Mouse (Mus musculus): ENCODE data around the gene Ndufa3. TPM values are rescaled to one million over a fixed set of nuclear protein-coding genes. Genes with fewer than 3 reads are reported as not detected.
"Not testable (repeated sequence)": the region's sequence is repeated elsewhere in the genome, so short reads cannot be mapped to it uniquely, and the experiment has no call there.

Gene Ndufa3
- polyA plus RNA-seq (2012; ENCODE audit: insufficient read depth, insufficient read length, missing spikeins), result 2,482 and 2,632 TPM in 2 replicates

- H3K27ac ChIP-seq (replicated peaks; ENCODE audit: low read depth, low read length), result peak within 1 kb of the TSS; percentile 94
- peak within 1 kb of the TSS; percentile 79 for H3K4me3 ChIP-seq (ENCODE audit: insufficient read depth, low read depth, low read length)
- H3K4me1 ChIP-seq (ENCODE audit: control insufficient read depth, insufficient read depth, insufficient read length, low read length), result no peaks in the 10 kb centered on the region
These were observed at the start of gene Ndufa3 for GRCm38 (mm10) chr7:3617242-3617995. Gene Ndufa3, plus strand, starts transcription at chr7:3617373.

- Histone ChIP-seq H3K4me1 (ENCODE audit: control insufficient read depth, insufficient read depth, insufficient read length, low read length) (no peaks in the 10 kb centered on the region), H3K27ac (replicated peaks; ENCODE audit: low read depth, low read length) (no peak overlapping the region)
These were observed 47.4 kb upstream of the Ndufa3 start for GRCm38 (mm10) chr7:3569725-3570124.

DNA sequence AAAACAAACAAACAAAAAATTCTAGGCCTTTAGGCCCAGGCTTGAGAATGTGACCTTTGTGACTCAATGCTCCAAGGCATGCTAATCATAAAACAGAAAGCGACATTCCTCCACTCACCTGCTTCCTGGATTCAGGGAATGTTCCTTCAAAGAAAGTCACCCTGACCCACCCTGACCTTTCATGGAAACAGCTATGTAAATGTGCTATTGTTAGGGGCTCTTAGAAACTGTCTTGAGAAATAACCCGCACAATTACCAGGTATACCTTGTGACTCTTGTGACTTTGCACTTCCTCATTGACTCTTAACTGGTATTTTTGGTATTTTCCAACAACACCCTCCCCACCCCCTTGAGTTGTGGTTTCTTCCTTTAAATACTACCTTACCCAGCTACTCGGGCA lies 46.6 kb upstream of the Ndufa3 start:
- H3K27ac ChIP-seq (replicated peaks; ENCODE audit: low read depth, low read length); H3K4me3 ChIP-seq (ENCODE audit: insufficient read depth, low read depth, low read length); H3K4me1 ChIP-seq (ENCODE audit: control insufficient read depth, insufficient read depth, insufficient read length, low read length): not testable (repeated sequence)

More at GRCm38 (mm10) chr7:3569725-3570124, 47.4 kb upstream of the Ndufa3 start:
- H3K4me3 ChIP-seq (ENCODE audit: insufficient read depth, low read depth, low read length), result no peak overlapping the region

DNA sequence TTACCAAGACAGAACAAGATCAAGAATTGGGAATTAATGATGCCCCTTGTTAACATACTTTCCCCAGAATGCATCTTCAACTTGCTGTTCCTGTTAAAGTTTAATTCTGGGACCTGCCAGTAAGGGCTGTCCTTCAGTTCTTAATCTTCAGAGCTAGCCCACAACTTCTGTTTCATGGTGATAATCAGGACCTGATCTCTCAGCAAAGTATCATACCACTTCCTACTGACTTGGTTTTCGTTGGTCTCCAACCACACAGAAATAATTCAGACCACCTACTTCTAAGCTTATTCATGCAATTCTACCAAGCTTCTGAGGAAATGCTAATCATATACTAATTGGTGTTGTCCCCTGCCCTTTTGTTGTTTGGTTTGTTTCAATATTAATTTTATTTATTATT lies 45.3 kb upstream of the Ndufa3 start:
- no peak overlapping the region for H3K4me3 ChIP-seq (ENCODE audit: insufficient read depth, low read depth, low read length)
- no peaks in the 10 kb centered on the region for H3K4me1 ChIP-seq (ENCODE audit: control insufficient read depth, insufficient read depth, insufficient read length, low read length)
- no peak overlapping the region for H3K27ac ChIP-seq (replicated peaks; ENCODE audit: low read depth, low read length)

DNA sequence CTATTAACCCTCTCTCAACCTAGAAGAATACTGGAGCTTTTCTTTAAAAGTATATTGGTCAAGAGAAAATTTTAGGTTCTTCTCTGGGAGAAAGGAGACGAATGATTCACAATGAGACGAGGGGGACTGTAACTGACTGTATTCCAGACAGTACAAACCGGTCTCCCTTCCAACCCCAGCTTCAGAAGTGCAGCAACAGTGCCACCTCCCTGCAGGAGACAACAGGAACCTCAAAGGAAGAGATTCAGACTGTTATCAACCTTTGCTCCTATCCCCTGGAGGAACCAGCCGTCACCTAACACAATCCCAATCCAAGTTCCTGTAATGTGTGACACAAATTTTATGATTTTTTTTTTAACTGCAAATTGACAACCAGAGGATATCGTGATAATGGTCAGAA lies 43.0 kb upstream of the Ndufa3 start:
- Histone ChIP-seq H3K4me1 (ENCODE audit: control insufficient read depth, insufficient read depth, insufficient read length, low read length) (no peaks in the 10 kb centered on the region), H3K4me3 (ENCODE audit: insufficient read depth, low read depth, low read length) (no peak overlapping the region), H3K27ac (replicated peaks; ENCODE audit: low read depth, low read length) (no peak overlapping the region)

GRCm38 (mm10) chr7:3576354-3577124 lies 40.6 kb upstream of the Ndufa3 start:
- Histone ChIP-seq H3K27ac (replicated peaks; ENCODE audit: low read depth, low read length) (no peak overlapping the region), H3K4me1 (ENCODE audit: control insufficient read depth, insufficient read depth, insufficient read length, low read length) (no peaks in the 10 kb centered on the region), H3K4me3 (ENCODE audit: insufficient read depth, low read depth, low read length) (no peak overlapping the region)

GRCm38 (mm10) chr7:3578196-3578595 lies 39.0 kb upstream of the Ndufa3 start:
- Histone ChIP-seq H3K4me1 (ENCODE audit: control insufficient read depth, insufficient read depth, insufficient read length, low read length) (no peaks in the 10 kb centered on the region), H3K27ac (replicated peaks; ENCODE audit: low read depth, low read length) (no peak overlapping the region), H3K4me3 (ENCODE audit: insufficient read depth, low read depth, low read length) (no peak overlapping the region; the same call in 1 of the 2 replicates)

GRCm38 (mm10) chr7:3578952-3579546 lies 38.1 kb upstream of the Ndufa3 start:
- Histone ChIP-seq H3K4me3 (ENCODE audit: insufficient read depth, low read depth, low read length) (no peak overlapping the region; the same call in 1 of the 2 replicates), H3K4me1 (ENCODE audit: control insufficient read depth, insufficient read depth, insufficient read length, low read length) (no peaks in the 10 kb centered on the region), H3K27ac (replicated peaks; ENCODE audit: low read depth, low read length) (no peak overlapping the region)

DNA sequence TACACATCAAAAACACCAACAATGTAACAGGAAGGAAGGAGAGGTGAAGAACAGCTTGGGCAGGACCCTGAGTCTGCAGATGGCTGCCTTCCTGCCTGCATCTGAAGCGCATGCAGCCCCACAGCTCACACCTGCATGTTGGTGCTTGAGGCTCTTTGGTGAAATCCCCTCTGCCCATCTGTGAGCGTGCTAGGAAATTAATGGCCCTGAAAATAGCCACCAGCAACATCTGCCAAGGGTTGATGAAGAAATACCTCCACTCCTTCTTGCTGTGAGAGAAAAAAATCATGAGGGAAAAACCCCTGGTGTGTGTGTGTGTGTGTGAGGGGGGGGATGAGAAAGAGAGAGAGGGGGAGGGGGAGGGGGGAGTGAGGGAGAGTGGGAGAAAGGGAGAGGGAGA lies 37.1 kb upstream of the Ndufa3 start:
- Histone ChIP-seq H3K4me3 (ENCODE audit: insufficient read depth, low read depth, low read length) (no peak overlapping the region), H3K4me1 (ENCODE audit: control insufficient read depth, insufficient read depth, insufficient read length, low read length) (no peaks in the 10 kb centered on the region), H3K27ac (replicated peaks; ENCODE audit: low read depth, low read length) (no peak overlapping the region)

- H3K27ac ChIP-seq (replicated peaks; ENCODE audit: low read depth, low read length), result no peak overlapping the region
- H3K4me3 ChIP-seq (ENCODE audit: insufficient read depth, low read depth, low read length), result no peak overlapping the region
- no peaks in the 10 kb centered on the region for H3K4me1 ChIP-seq (ENCODE audit: control insufficient read depth, insufficient read depth, insufficient read length, low read length)
These were observed 31.4 kb upstream of the Ndufa3 start for GRCm38 (mm10) chr7:3585763-3586162.

- Histone ChIP-seq H3K4me3 (ENCODE audit: insufficient read depth, low read depth, low read length) (no peak overlapping the region), H3K4me1 (ENCODE audit: control insufficient read depth, insufficient read depth, insufficient read length, low read length) (no peaks in the 10 kb centered on the region), H3K27ac (replicated peaks; ENCODE audit: low read depth, low read length) (no peak overlapping the region)
These were observed 30.9 kb upstream of the Ndufa3 start for GRCm38 (mm10) chr7:3586255-3586654.

DNA sequence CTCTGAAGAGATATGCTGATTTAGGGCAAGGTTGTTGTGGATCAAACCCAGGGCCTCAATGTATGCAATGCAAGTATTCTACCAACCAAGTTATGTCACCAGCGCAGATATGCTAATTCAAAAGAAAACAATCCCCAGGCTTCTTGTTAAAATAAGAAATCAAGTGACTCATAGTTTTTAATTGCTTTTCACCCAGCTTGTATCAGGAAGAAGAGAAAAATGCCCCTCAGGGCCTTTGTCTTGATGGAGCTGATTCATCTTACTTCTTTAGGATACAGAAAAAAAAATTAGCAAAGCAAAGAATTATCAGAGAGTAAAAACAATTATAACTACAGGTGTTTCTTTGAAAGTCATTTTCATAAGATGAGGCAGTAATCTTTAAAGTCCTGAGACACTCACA lies 29.9 kb upstream of the Ndufa3 start:
- no peak overlapping the region for H3K27ac ChIP-seq (replicated peaks; ENCODE audit: low read depth, low read length)
- H3K4me1 ChIP-seq (ENCODE audit: control insufficient read depth, insufficient read depth, insufficient read length, low read length), result no peaks in the 10 kb centered on the region
- H3K4me3 ChIP-seq (ENCODE audit: insufficient read depth, low read depth, low read length), result no peak overlapping the region

- Histone ChIP-seq H3K27ac (replicated peaks; ENCODE audit: low read depth, low read length) (no peak overlapping the region), H3K4me1 (ENCODE audit: control insufficient read depth, insufficient read depth, insufficient read length, low read length) (no peaks in the 10 kb centered on the region), H3K4me3 (ENCODE audit: insufficient read depth, low read depth, low read length) (no peak overlapping the region)
These were observed 26.6 kb upstream of the Ndufa3 start for GRCm38 (mm10) chr7:3590550-3590949.

DNA sequence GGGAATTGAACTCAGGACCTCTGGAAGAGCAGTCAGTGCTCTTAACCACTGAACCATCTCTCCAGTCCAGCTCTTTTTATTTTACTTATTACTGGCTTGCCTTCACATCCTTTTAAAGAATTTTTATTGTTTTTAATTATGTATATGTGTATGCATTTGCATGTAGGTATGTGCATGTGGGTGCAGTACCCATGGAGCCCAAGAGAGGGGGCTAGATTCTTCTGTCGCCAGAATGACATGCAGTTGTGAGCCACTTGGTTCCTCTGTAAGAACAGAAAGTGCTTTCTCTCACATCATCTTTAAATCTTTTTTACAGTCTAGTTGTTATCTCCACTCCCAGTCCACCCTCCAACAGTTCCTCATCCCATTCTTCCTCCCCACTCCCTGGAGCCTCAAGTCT lies 25.6 kb upstream of the Ndufa3 start:
- H3K4me3 ChIP-seq (ENCODE audit: insufficient read depth, low read depth, low read length), result no peak overlapping the region
- no peaks in the 10 kb centered on the region for H3K4me1 ChIP-seq (ENCODE audit: control insufficient read depth, insufficient read depth, insufficient read length, low read length)
- H3K27ac ChIP-seq (replicated peaks; ENCODE audit: low read depth, low read length), result no peak overlapping the region

GRCm38 (mm10) chr7:3593855-3594254 lies 23.3 kb upstream of the Ndufa3 start:
- Histone ChIP-seq H3K4me1 (ENCODE audit: control insufficient read depth, insufficient read depth, insufficient read length, low read length) (no peaks in the 10 kb centered on the region), H3K27ac (replicated peaks; ENCODE audit: low read depth, low read length) (no peak overlapping the region), H3K4me3 (ENCODE audit: insufficient read depth, low read depth, low read length) (no peak overlapping the region)

All from brown adipose tissue, adult 24 weeks (tissue).